Mouse (Mus musculus): Measurements from ENCODE around the gene Ermard.

The Ermard gene

GRCm38 (mm10) chr17:15115550-15115949 lies 74.5 kb downstream of the Ermard start:
- no peak for DNase-seq (ENCODE audit: extremely low spot score, low read depth, low spot score)

- no peak for DNase-seq (ENCODE audit: extremely low spot score, low read depth, low spot score)
Observed at GRCm38 (mm10) chr17:15120096-15120495, 79.1 kb downstream of the Ermard start.

GRCm38 (mm10) chr17:15120569-15120968 lies 79.6 kb downstream of the Ermard start:
- no peak for DNase-seq (ENCODE audit: extremely low spot score, low read depth, low spot score)

- DNase-seq (ENCODE audit: extremely low spot score, low read depth, low spot score): no peak
Observed at GRCm38 (mm10) chr17:15129630-15130287, 88.8 kb downstream of the Ermard start.

- DNase-seq (ENCODE audit: extremely low spot score, low read depth, low spot score): no peak
Observed at GRCm38 (mm10) chr17:15130288-15130656, 89.3 kb downstream of the Ermard start.

GRCm38 (mm10) chr17:15134905-15135669 lies 94.1 kb downstream of the Ermard start:
- no peak for DNase-seq (ENCODE audit: extremely low spot score, low read depth, low spot score)

- DNase-seq (ENCODE audit: extremely low spot score, low read depth, low spot score): no peak
Observed at GRCm38 (mm10) chr17:15137443-15137842, 96.4 kb downstream of the Ermard start.

Measured in hindlimb bud, embryonic 11.5 days (tissue).